Mouse (Mus musculus): ENCODE measurements around the gene Mast1. TPM values are rescaled to one million over a fixed set of nuclear protein-coding genes. Genes with fewer than 3 reads are reported as not detected.
A peak's percentile ranks its signal among the peaks of the same experiment; 100 is the strongest.

The Mast1 gene
- polyA plus RNA-seq, 1 experiment = not detected

DNA sequence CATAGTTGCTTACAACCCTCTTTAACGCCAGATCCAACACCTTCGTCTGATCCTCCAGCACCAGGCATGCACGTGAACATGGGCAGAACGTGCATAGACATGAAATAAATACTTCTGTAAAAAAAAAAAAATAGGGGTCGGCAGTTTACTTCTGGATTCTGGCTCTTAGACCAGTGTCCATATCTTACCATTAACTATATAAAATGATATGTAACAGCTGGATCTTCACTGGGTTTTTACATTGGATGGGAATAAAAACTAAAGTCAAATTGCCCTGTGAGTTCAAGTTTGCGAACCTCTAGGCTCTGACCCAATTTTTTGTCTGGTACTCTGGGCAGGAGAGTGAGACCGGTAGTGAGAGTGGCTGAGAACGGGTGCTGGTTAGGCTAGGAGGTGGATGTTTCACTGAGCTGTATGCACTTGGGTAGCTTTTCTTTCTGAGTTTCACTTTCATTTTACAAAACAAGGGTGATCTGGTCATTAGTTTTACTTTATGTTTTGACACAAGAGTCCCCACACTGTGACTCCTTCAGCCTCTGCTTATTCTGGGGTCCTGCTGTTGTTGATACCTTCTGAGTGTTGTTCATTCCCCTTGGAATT is 37.5 kb upstream of the Mast1 start:
- Histone ChIP-seq H3K27me3 (ENCODE audit: control insufficient read depth, insufficient read depth, insufficient read length) (no peaks in the 10 kb centered on the region), H3K79me3 (ENCODE audit: low read depth) (peaks cover 31% of the 10 kb centered on the region), H3K36me3 (ENCODE audit: control insufficient read depth, insufficient read depth) (peaks cover 30% of the 10 kb centered on the region), H3K4me3 (ENCODE audit: insufficient read depth, poor library complexity, severe bottlenecking) (no peak overlapping the region), H3K79me2 (ENCODE audit: control insufficient read depth, insufficient read depth) (peaks cover 57% of the 10 kb centered on the region), H3ac (ENCODE audit: control insufficient read depth, insufficient read length, low read depth) (peak overlapping the region; percentile 8)
- TF ChIP-seq MAX (IDR thresholded peaks at IDR 0.05) (no peak), MYOG (IDR thresholded peaks at IDR 0.05; ENCODE audit: control insufficient read depth, extremely low read depth, insufficient read length) (no peak), CEBPB (IDR thresholded peaks at IDR 0.05; ENCODE audit: low read depth) (no peak)

GRCm38 (mm10) chr8:84973803-84974542 is 36.8 kb upstream of the Mast1 start:
- H3K4me3 ChIP-seq (ENCODE audit: insufficient read depth, poor library complexity, severe bottlenecking) = no peak overlapping the region
- H3K79me3 ChIP-seq (ENCODE audit: low read depth) = peaks cover 31% of the 10 kb centered on the region
- H3K36me3 ChIP-seq (ENCODE audit: control insufficient read depth, insufficient read depth) = peaks cover 30% of the 10 kb centered on the region
- no peaks in the 10 kb centered on the region for H3K27me3 ChIP-seq (ENCODE audit: control insufficient read depth, insufficient read depth, insufficient read length)
- no peak overlapping the region for H3ac ChIP-seq (ENCODE audit: control insufficient read depth, insufficient read length, low read depth)
- peaks cover 62% of the 10 kb centered on the region for H3K79me2 ChIP-seq (ENCODE audit: control insufficient read depth, insufficient read depth)
- TF ChIP-seq MYOG (IDR thresholded peaks at IDR 0.05; ENCODE audit: control insufficient read depth, extremely low read depth, insufficient read length) = no peak

DNA sequence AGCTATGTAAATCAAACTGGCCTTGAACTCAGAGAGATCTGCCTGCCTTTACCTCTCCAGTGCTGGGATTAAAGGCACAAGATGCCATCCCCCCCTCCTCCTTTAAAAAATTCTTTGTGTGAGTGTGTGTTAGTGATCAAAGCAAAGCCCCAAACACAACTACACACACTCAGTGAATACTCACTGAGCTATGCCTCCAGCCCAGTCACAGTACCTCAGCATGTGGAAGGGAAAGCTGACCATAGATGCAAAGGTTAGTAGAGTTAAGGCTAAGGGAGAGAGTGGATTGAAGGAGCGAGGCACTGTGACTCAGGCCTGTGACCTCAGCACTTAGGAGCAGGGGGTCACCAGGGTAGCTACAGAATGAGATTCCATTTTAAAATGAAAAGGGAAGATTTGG is 35.9 kb upstream of the Mast1 start:
- Histone ChIP-seq H3K36me3 (ENCODE audit: control insufficient read depth, insufficient read depth) (peaks cover 30% of the 10 kb centered on the region), H3K4me3 (ENCODE audit: insufficient read depth, poor library complexity, severe bottlenecking) (no peak overlapping the region), H3K27me3 (ENCODE audit: control insufficient read depth, insufficient read depth, insufficient read length) (no peaks in the 10 kb centered on the region), H3ac (ENCODE audit: control insufficient read depth, insufficient read length, low read depth) (no peak overlapping the region), H3K79me3 (ENCODE audit: low read depth) (peaks cover 28% of the 10 kb centered on the region), H3K79me2 (ENCODE audit: control insufficient read depth, insufficient read depth) (peaks cover 60% of the 10 kb centered on the region)
- no peak for TF ChIP-seq USF1 (IDR thresholded peaks at IDR 0.05; ENCODE audit: low read depth)
- TF ChIP-seq MYOD1 (IDR thresholded peaks at IDR 0.05; ENCODE audit: control insufficient read depth, insufficient read length, low read depth) = no peak
- no peak for TF ChIP-seq FOSL1 (IDR thresholded peaks at IDR 0.05; ENCODE audit: insufficient read depth, low read length, poor library complexity, severe bottlenecking)
- TF ChIP-seq CEBPB (IDR thresholded peaks at IDR 0.05; ENCODE audit: low read depth) = no peak
- TF ChIP-seq MAX (IDR thresholded peaks at IDR 0.05) = no peak
- TF ChIP-seq MYOG (IDR thresholded peaks at IDR 0.05; ENCODE audit: control insufficient read depth, extremely low read depth, insufficient read length) = no peak
- no peak for TF ChIP-seq CTCF (IDR thresholded peaks at IDR 0.05; ENCODE audit: control insufficient read depth, insufficient read depth, insufficient read length)

- H3K79me3 ChIP-seq (ENCODE audit: low read depth) = peaks cover 14% of the 10 kb centered on the region
- peaks cover 21% of the 10 kb centered on the region for H3K36me3 ChIP-seq (ENCODE audit: control insufficient read depth, insufficient read depth)
- H3ac ChIP-seq (ENCODE audit: control insufficient read depth, insufficient read length, low read depth) = no peak overlapping the region
- peaks cover 38% of the 10 kb centered on the region for H3K79me2 ChIP-seq (ENCODE audit: control insufficient read depth, insufficient read depth)
- H3K4me3 ChIP-seq (ENCODE audit: insufficient read depth, poor library complexity, severe bottlenecking) = no peak overlapping the region
- TF ChIP-seq MAX (IDR thresholded peaks at IDR 0.05) = no peak
- no peak for TF ChIP-seq FOSL1 (IDR thresholded peaks at IDR 0.05; ENCODE audit: insufficient read depth, low read length, poor library complexity, severe bottlenecking)
- TF ChIP-seq USF1 (IDR thresholded peaks at IDR 0.05; ENCODE audit: low read depth) = no peak
- no peak for TF ChIP-seq MYOD1 (IDR thresholded peaks at IDR 0.05; ENCODE audit: control insufficient read depth, insufficient read length, low read depth)
- no peak for TF ChIP-seq CEBPB (IDR thresholded peaks at IDR 0.05; ENCODE audit: low read depth)
- H3K27me3 ChIP-seq (ENCODE audit: control insufficient read depth, insufficient read depth, insufficient read length) = no peaks in the 10 kb centered on the region
These were observed 33.8 kb upstream of the Mast1 start for GRCm38 (mm10) chr8:84970913-84971312.

- H3K4me3 ChIP-seq (ENCODE audit: insufficient read depth, poor library complexity, severe bottlenecking) = peak overlapping the region; percentile 55
- H3ac ChIP-seq (ENCODE audit: control insufficient read depth, insufficient read length, low read depth) = peak overlapping the region; percentile 91
- peaks cover 14% of the 10 kb centered on the region for H3K79me3 ChIP-seq (ENCODE audit: low read depth)
- TF ChIP-seq MYOG (IDR thresholded peaks at IDR 0.05; ENCODE audit: control insufficient read depth, extremely low read depth, insufficient read length) = no peak
- TF ChIP-seq CEBPB (IDR thresholded peaks at IDR 0.05; ENCODE audit: low read depth) = no peak
- peaks cover 21% of the 10 kb centered on the region for H3K36me3 ChIP-seq (ENCODE audit: control insufficient read depth, insufficient read depth)
- peaks cover 38% of the 10 kb centered on the region for H3K79me2 ChIP-seq (ENCODE audit: control insufficient read depth, insufficient read depth)
- H3K27me3 ChIP-seq (ENCODE audit: control insufficient read depth, insufficient read depth, insufficient read length) = no peaks in the 10 kb centered on the region
These were observed 33.1 kb upstream of the Mast1 start for GRCm38 (mm10) chr8:84970135-84970790.

All from C2C12 (cell line).